Mouse (Mus musculus) embryonic facial prominence, embryonic 14.5 days (tissue): ENCODE results near the gene Slc4a4. TPM values are rescaled to one million over a fixed set of nuclear protein-coding genes. Genes with fewer than 3 reads are reported as not detected.

Experiments used
- ATAC-seq: fragments of 200-750 bp; cut with Nextera tagmentation; 2 replicates; pipeline ENCODE4 v1.8.0; 2017; ENCODE audit warnings: low read depth, moderate number of reproducible peaks, moderate TSS enrichment
- DNase-seq: peaks from one replicate; pipeline ENCODE4 v3.0.0-alpha.2; 2015; ENCODE audit warnings: low spot score
- H3K27ac ChIP-seq: fragments of 300-500 bp; sonication (generic); replicated peaks from 2 replicates; pipeline ENCODE4 v1.5.1; 2014; ENCODE audit warnings: low read depth, mild to moderate bottlenecking, low read length, moderate library complexity
- H3K27me3 ChIP-seq: fragments of 300-500 bp; sonication (generic); replicated peaks from 2 replicates; pipeline ENCODE4 v1.6.1; 2014; ENCODE audit warnings: low read length; ENCODE audit not compliant: control insufficient read depth, insufficient read depth
- H3K36me3 ChIP-seq: fragments of 300-500 bp; sonication (generic); 2 replicates; pipeline ENCODE4 v1.6.1; 2014; ENCODE audit warnings: low read length, mixed read lengths; ENCODE audit not compliant: control insufficient read depth, insufficient read depth
- H3K4me1 ChIP-seq: fragments of 300-500 bp; sonication (generic); 2 replicates; pipeline ENCODE4 v1.6.1; 2014; ENCODE audit warnings: antibody characterized with exemption, low read length; ENCODE audit not compliant: control insufficient read depth, insufficient read depth
- H3K4me2 ChIP-seq: fragments of 300-500 bp; sonication (generic); 2 replicates; pipeline ENCODE4 v1.6.1; 2014; ENCODE audit warnings: low read depth, mild to moderate bottlenecking, low read length, moderate library complexity, mixed read lengths
- H3K4me3 ChIP-seq: fragments of 300-500 bp; sonication (generic); 2 replicates; pipeline ENCODE4 v1.5.1; 2014; ENCODE audit warnings: low read depth, mild to moderate bottlenecking, low read length
- H3K9ac ChIP-seq: fragments of 300-500 bp; sonication (generic); 2 replicates; pipeline ENCODE4 v1.6.1; 2014; ENCODE audit warnings: low read depth, mild to moderate bottlenecking, low read length, moderate library complexity, mixed read lengths
- H3K9me3 ChIP-seq: fragments of 300-500 bp; sonication (generic); 2 replicates; pipeline ENCODE4 v1.6.1; 2016; ENCODE audit warnings: low read length; ENCODE audit not compliant: control insufficient read depth
- WGBS: fragments of 180-500 bp; shearing (Covaris S2); extraction: QIAGEN DNeasy Blood & Tissue Kit; methylation state at CpG from one replicate; pipeline ENCODE4 v1.1.7; 2014; 5-methylcytosine and 5-hydroxymethylcytosine counted together
- polyA plus RNA-seq: library from polyadenylated mRNA; unstranded; fragments of >200 nt; fragmentation: Nextera tagmentation; extraction: Ambion mirVana; gene quantifications from 2 replicates; pipeline ENCODE4 v1.2.1, GENCODE M21; 2014

The Slc4a4 gene
- polyA plus RNA-seq, 1 experiment from 2014 or later, result 4.0 TPM

GRCm38 (mm10) chr5:89010116-89010515, 123.5 kb downstream of the Slc4a4 start:
- Histone ChIP-seq H3K27ac (no peak overlapping the region), H3K9ac (no peak overlapping the region), H3K4me3 (no peak overlapping the region), H3K4me2 (no peak overlapping the region), H3K27me3 (no peaks in the 10 kb centered on the region), H3K36me3 (no peaks in the 10 kb centered on the region), H3K4me1 (no peaks in the 10 kb centered on the region), H3K9me3 (no peaks in the 10 kb centered on the region)
- ATAC-seq, result no peak
- peak; percentile 44 for DNase-seq
- WGBS, result 17% methylated on average over 5 of the region's 5 CpGs

DNA sequence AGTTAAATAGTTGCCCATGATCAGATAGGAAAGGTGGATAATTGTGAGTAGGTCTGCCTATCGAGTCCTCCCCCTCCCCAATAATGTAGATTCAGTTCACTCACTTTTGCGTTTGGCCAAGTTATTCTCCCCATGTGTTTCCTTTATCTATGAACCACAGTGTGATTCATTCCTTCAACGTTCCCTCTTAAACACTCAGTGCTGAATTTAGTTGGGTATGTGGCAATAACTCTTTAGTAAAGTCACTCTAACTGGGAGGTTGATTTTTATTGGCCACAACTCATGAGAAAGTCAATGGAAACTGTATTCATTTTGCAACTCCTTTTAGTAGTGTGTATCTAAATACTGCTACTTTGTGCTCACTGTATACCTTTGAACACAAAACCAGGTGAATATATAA, 125.8 kb downstream of the Slc4a4 start:
- Histone ChIP-seq H3K36me3 (no peaks in the 10 kb centered on the region), H3K4me3 (no peak overlapping the region), H3K9ac (no peak overlapping the region), H3K4me1 (no peaks in the 10 kb centered on the region), H3K9me3 (no peaks in the 10 kb centered on the region), H3K27ac (no peak overlapping the region), H3K27me3 (no peaks in the 10 kb centered on the region), H3K4me2 (no peak overlapping the region)
- no peak for ATAC-seq
- WGBS, result 90% methylated on average over 3 of the region's 3 CpGs
- no peak for DNase-seq

DNA sequence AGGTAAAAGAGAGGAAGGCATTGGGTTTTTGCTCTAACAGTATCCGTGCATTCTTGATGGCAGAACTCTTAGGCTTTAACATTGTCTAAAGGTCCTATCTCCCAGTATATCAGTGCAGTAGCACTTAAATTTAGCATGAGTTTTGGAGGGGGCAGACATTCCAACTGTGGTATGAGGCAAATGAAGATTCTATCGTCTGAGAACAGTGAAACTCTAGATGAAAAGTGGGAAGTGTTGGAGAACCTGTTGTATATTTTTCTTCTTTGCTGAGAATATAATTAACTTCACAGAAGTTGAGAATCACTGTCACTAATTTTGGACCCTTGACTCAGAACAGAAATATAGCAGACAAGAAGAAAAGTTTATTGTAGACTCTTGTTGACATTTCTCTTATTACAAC, 128.2 kb downstream of the Slc4a4 start:
- Histone ChIP-seq H3K4me3 (no peak overlapping the region), H3K27ac (no peak overlapping the region), H3K9ac (no peak overlapping the region), H3K9me3 (no peaks in the 10 kb centered on the region), H3K36me3 (no peaks in the 10 kb centered on the region), H3K4me1 (no peaks in the 10 kb centered on the region), H3K27me3 (no peaks in the 10 kb centered on the region), H3K4me2 (no peak overlapping the region)
- DNase-seq, result no peak
- 71% methylated on average over 2 of the region's 2 CpGs for WGBS
- no peak for ATAC-seq

DNA sequence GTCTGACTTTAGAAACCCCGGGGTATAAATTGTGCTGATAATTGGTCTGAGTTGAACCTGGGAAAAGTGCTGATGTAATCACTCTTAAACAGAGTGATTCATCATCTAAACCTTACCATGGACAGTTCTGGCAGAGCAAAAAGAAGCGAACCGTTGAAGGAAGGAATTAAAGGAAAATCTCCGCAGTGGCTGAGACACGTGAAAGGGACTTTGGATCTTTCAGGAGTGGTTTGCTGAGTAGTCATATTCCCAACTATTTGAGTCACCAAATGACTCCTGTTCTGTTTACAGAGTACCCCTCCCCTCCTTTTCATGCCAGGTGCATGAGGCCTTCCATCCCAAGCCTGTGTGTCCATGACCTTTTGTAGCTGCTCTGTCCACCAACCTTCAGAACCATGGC, 129.3 kb downstream of the Slc4a4 start:
- H3K4me3 ChIP-seq, result no peak overlapping the region
- no peaks in the 10 kb centered on the region for H3K4me1 ChIP-seq
- H3K27ac ChIP-seq, result no peak overlapping the region
- H3K9ac ChIP-seq, result no peak overlapping the region
- no peaks in the 10 kb centered on the region for H3K27me3 ChIP-seq
- 51% methylated on average over 5 of the region's 5 CpGs for whole genome bisulfite sequencing
- no peak for ATAC-seq
- no peak overlapping the region for H3K4me2 ChIP-seq
- no peaks in the 10 kb centered on the region for H3K36me3 ChIP-seq
- H3K9me3 ChIP-seq, result no peaks in the 10 kb centered on the region
- DNase-seq, result no peak

GRCm38 (mm10) chr5:89018537-89018936, 131.9 kb downstream of the Slc4a4 start:
- Histone ChIP-seq H3K27me3 (no peaks in the 10 kb centered on the region), H3K4me2 (no peak overlapping the region), H3K9ac (no peak overlapping the region), H3K27ac (no peak overlapping the region), H3K4me3 (no peak overlapping the region), H3K36me3 (no peaks in the 10 kb centered on the region), H3K4me1 (no peaks in the 10 kb centered on the region), H3K9me3 (no peaks in the 10 kb centered on the region)
- no peak for ATAC-seq
- whole genome bisulfite sequencing, result 64% methylated on average over 6 of the region's 6 CpGs
- DNase-seq, result no peak

GRCm38 (mm10) chr5:89024413-89024812, 137.8 kb downstream of the Slc4a4 start:
- DNase-seq (no peak), ATAC-seq (no peak)
- no peak overlapping the region for H3K9ac ChIP-seq
- WGBS, result 84% methylated on average over 4 of the region's 4 CpGs
- H3K9me3 ChIP-seq, result no peaks in the 10 kb centered on the region
- H3K4me3 ChIP-seq, result no peak overlapping the region
- no peak overlapping the region for H3K27ac ChIP-seq
- no peaks in the 10 kb centered on the region for H3K36me3 ChIP-seq
- H3K4me1 ChIP-seq, result no peaks in the 10 kb centered on the region
- no peak overlapping the region for H3K4me2 ChIP-seq
- no peaks in the 10 kb centered on the region for H3K27me3 ChIP-seq

DNA sequence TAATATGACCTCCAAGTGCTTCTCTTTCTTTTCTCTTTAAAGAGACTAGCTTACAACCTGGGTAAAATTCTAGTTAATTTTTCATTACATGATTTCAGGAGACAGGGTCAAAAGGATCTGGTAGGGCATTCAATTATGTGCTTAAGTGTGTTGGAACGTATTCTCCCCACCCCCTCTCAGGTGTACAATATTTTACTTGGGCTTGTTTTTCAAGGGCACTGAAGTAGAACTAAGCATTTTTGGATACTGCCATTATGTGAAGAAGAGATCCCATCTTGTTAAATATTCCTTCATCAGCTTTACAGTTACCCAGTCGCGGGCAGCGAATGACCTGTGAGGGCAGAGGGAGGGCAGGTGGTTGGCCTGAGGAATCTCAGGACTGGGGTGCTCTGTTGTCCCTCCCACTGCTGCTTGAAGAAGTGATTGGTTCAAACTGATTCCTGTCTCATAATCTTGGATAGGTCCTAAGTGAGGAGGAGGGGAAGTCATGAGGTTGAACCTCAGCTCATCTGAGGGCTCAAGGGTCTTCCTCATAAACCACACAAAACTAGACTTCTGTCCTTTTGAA, 141.0 kb downstream of the Slc4a4 start:
- ATAC-seq, result no peak
- WGBS, result 92% methylated on average over 4 of the region's 4 CpGs
- H3K9me3 ChIP-seq, result no peaks in the 10 kb centered on the region
- H3K4me2 ChIP-seq, result no peak overlapping the region
- no peaks in the 10 kb centered on the region for H3K4me1 ChIP-seq
- no peak for DNase-seq
- no peaks in the 10 kb centered on the region for H3K27me3 ChIP-seq
- no peak overlapping the region for H3K9ac ChIP-seq
- no peak overlapping the region for H3K4me3 ChIP-seq
- H3K36me3 ChIP-seq, result no peaks in the 10 kb centered on the region
- H3K27ac ChIP-seq, result no peak overlapping the region

DNA sequence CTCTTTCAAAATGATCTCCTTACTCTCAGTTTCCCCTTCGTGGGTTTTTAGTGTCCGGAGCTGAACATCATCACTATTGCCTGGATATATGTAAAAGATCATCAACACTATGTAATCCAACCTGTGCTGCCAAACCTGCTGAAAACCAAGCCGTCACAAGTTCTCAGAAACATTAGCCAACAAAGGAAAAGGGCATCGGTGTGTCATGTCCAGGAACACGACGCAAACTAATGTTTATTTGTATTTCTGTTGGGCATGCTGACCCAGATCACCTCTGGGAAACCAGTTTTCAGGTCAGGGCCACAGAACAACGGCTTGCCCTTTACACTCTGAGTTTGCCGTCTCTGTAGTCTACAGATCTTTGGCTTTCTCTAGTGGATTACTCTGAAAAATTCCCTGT, 146.0 kb downstream of the Slc4a4 start:
- ATAC-seq (no peak), DNase-seq (no peak)
- Histone ChIP-seq H3K27me3 (no peaks in the 10 kb centered on the region), H3K9ac (no peak overlapping the region), H3K4me3 (no peak overlapping the region), H3K4me1 (no peaks in the 10 kb centered on the region), H3K9me3 (no peaks in the 10 kb centered on the region), H3K36me3 (no peaks in the 10 kb centered on the region), H3K27ac (no peak overlapping the region), H3K4me2 (no peak overlapping the region)
- WGBS, result 66% methylated on average over 8 of the region's 8 CpGs

GRCm38 (mm10) chr5:89033256-89033655, 146.6 kb downstream of the Slc4a4 start:
- WGBS, result 73% methylated on average over 4 of the region's 4 CpGs
- H3K27me3 ChIP-seq, result no peaks in the 10 kb centered on the region
- H3K27ac ChIP-seq, result no peak overlapping the region
- no peaks in the 10 kb centered on the region for H3K4me1 ChIP-seq
- H3K9me3 ChIP-seq, result no peaks in the 10 kb centered on the region
- no peak overlapping the region for H3K9ac ChIP-seq
- H3K4me3 ChIP-seq, result no peak overlapping the region
- DNase-seq (peak; percentile 36), ATAC-seq (no peak)
- no peak overlapping the region for H3K4me2 ChIP-seq
- no peaks in the 10 kb centered on the region for H3K36me3 ChIP-seq
